Mouse (Mus musculus) thymus, postnatal 10 days (tissue): ENCODE measurements at regions not wholly inside any gene's neighbourhood (a gene's known extent, or its start where the extent isn't known, plus 50 kb on each side); places are given as distances from the start of the nearest gene placed in this dataset.

Experiments
- DNase-seq, 2 experiments: peaks; one replicate each; pipeline ENCODE4 v3.0.0; 2021; ENCODE audit warnings: low spot score in 2 of 2

- DNase-seq: no peak
Observed at GRCm38 (mm10) chr13:56021716-56022115, 114.4 kb downstream of the H2afy start.

GRCm38 (mm10) chr13:56014006-56014405 is 122.2 kb downstream of the H2afy start:
- no peak for DNase-seq

GRCm38 (mm10) chr13:56010416-56010815 is 125.7 kb downstream of the H2afy start:
- DNase-seq: no peak

- no peak for DNase-seq
Observed at GRCm38 (mm10) chr13:56006827-56007226, 129.3 kb downstream of the H2afy start.

- DNase-seq: no peak
Observed at GRCm38 (mm10) chr13:56005746-56006145, 130.4 kb downstream of the H2afy start.

- DNase-seq: no peak
Observed at GRCm38 (mm10) chr13:56003724-56004393, 132.3 kb downstream of the H2afy start.

- no peak for DNase-seq
Observed at GRCm38 (mm10) chr13:55995255-55995654, 140.9 kb downstream of the H2afy start.

GRCm38 (mm10) chr13:55994460-55994859 is 141.7 kb downstream of the H2afy start:
- no peak for DNase-seq

- no peak for DNase-seq
Observed at GRCm38 (mm10) chr13:55992699-55993098, 143.5 kb downstream of the H2afy start.

GRCm38 (mm10) chr13:55991216-55991615 is 144.9 kb downstream of the H2afy start:
- DNase-seq: no peak

- DNase-seq: no peak
Observed at GRCm38 (mm10) chr13:55990186-55990585, 146.0 kb downstream of the H2afy start.

- DNase-seq: no peak
Observed at GRCm38 (mm10) chr13:55989401-55989800, 146.8 kb downstream of the H2afy start.

- DNase-seq: no peak
Observed at GRCm38 (mm10) chr13:55985396-55985795, 149.4 kb upstream of the Pitx1 start.

- no peak for DNase-seq
Observed at GRCm38 (mm10) chr13:55984772-55985171, 148.8 kb upstream of the Pitx1 start.

GRCm38 (mm10) chr13:55983851-55984250 is 147.9 kb upstream of the Pitx1 start:
- DNase-seq: no peak

GRCm38 (mm10) chr13:55981041-55981440 is 145.0 kb upstream of the Pitx1 start:
- DNase-seq: no peak

- no peak for DNase-seq
Observed at GRCm38 (mm10) chr13:55977902-55978301, 141.9 kb upstream of the Pitx1 start.

GRCm38 (mm10) chr13:55976911-55977381 is 141.0 kb upstream of the Pitx1 start:
- DNase-seq: no peak

- DNase-seq: no peak
Observed at GRCm38 (mm10) chr13:55974105-55974504, 138.1 kb upstream of the Pitx1 start.

GRCm38 (mm10) chr13:55970687-55971086 is 134.7 kb upstream of the Pitx1 start:
- no peak for DNase-seq

- no peak for DNase-seq
Observed at GRCm38 (mm10) chr13:55969473-55969872, 133.5 kb upstream of the Pitx1 start.

- DNase-seq: no peak
Observed at GRCm38 (mm10) chr13:55967151-55967550, 131.2 kb upstream of the Pitx1 start.

- peak; percentile 9 to 47 for DNase-seq
Observed at GRCm38 (mm10) chr13:55963005-55963620, 127.1 kb upstream of the Pitx1 start.
